Mouse (Mus musculus): ENCODE results near the gene Trim10. TPM values are rescaled to one million over a fixed set of nuclear protein-coding genes. Genes with fewer than 3 reads are reported as not detected.

Trim10 gene
- total RNA-seq (2021), result under 1 TPM; 0.33 to 0.35 TPM
- long read RNA-seq, experiment 1, result 0 reads
- long read RNA-seq, experiment 2, result 0 reads

DNA sequence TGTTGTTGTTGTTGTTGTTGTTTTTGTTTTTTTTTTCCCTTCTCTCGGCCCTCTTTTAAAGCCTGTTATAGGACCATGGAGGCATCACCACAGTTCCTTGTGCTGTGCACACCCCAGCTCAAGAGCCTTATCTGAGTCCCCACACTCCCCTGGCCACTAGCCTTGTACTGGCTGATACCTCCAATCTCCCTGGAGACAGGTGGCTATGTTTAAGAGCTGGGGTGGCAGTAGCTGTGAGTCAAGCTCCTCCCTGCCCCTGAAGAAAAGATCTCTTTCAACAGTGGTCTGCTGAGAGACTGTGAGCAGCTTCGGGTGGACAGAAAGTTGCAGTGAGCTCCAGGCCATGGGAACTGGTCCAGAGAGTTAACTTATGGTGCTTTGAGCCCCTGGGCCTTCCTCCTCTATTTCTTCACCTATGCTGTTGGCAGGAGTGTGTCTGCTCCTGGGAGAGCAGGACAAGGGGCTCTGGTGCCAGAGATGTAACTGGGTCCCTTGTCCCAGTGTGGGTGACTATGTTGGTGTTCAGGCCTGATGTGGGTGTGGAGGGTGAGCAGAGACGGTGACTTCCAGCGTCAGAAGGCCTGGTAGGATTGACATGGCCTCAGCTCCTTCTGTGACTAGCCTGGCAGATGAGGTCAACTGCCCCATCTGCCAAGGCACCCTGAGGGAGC is at the start of gene Trim10:
Trim10 (plus strand) TSS at position 291 of the 671 bp plus-strand sequence.
- no peak for DNase-seq

DNA sequence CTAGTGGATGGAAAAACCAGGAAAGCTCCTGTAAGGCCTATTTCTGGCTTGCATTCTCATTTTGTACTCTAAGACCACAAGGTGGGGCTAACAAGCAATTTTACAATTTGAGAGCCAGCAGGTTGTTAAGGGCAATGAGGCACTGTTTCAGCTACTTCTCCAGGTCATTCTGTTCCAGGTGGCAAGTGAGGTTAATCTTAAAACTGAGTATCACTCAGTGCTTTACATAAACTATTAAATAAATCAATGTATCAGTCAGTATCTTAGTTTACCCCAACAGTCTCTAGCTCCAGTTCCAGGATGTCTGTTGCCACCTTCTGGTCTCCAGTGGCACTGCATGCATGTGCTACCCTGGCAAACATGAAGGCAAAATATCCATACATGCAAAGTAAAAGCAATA is 45.4 kb upstream of the Trim10 start:
- peak; percentile 42 to 79 for DNase-seq

DNA sequence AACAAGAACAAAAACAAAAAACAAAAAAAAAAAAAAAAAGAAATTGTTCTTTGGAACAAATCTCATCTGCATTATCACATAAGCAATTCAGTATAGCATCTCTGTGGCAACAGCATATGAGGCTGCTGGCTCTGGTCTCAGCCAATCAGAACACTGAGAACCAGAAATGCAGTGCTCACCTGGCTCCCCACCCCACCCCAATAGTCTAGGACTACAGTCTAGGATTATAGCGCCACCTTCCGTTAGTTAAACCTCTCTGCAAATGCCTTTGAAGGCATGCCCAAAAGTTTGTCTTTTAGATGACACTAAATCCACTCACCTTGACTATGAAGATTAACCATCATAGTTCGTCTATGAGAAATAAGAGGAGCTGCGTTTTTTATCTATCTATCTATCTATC is 43.8 kb upstream of the Trim10 start:
- DNase-seq, result no peak

DNA sequence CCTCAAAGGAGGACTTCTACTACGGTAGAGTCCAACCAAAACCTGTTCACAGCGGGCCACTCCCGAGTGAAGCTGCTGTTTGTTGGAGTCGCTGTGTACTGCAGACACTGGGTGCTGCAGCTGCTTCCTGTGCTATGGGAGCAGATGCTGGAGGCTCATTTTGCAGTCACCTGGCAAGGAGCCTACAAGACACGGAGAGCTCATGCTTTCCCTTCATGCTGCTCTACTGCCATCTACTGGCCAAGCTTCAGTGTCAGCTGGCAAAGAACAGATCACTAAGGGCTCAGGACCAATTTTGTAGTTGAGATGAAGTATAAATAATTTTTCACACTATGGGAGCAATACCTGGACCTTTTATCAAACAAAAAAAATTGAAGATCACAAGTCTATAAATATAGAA is 43.4 kb upstream of the Trim10 start:
- DNase-seq, result peak; percentile 92 to 93

DNA sequence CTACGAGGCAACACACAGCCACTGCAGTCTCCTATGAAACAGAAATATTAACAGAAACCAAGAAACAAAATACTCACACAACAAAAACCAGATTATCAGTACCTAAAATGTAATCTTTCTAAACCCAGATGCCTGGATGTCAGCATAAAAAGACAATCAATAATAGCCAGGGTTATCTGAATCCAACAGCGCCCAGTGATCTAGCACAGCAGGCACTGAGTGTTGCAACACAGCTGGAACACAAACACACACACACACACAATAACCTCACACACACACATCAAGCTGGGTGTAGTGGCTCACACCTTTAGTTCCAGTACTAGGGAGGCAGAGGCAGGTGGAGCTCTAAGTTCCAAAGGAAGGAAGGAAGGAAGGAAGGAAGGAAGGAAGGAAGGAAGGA is 40.9 kb upstream of the Trim10 start:
- no peak for DNase-seq

DNA sequence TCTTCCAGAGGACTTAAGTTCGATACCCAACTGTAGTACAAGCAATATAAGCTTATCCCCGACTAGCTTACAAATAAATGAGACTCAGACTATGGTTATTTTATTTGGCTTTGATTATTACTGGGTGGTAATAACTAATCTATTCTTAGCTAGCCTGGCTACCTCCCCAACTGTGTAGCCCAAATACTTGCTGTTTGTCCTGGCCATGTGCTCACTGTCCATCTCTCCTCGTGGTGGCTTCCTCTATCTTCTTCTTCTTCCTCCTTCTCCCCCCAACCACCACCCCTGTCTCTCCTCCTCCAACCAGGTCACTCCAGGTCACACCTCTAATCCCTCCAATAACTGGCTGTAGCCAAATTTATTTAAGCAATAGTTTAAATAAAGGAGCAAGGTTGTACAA is 38.9 kb upstream of the Trim10 start:
- DNase-seq, result no peak

DNA sequence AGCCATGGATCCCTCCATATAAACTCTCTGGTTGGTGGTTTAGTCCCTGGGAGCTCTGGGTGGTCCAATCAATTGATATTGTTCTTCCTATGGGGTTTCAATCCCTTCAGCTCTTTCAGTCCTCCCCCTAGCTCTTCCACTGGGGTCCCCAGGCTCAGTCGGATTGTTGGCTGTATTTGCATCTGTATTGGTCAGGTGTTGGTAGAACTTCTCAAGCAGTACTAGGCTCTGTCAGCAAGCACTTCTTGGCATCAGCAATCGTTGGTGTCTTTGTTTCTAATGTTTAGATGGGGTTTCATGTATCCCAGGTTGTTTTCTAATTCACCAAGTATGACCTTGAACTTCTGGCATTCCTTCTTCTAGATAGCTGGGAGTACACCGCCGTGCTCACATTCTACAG is 36.7 kb upstream of the Trim10 start:
- DNase-seq, result no peak

DNA sequence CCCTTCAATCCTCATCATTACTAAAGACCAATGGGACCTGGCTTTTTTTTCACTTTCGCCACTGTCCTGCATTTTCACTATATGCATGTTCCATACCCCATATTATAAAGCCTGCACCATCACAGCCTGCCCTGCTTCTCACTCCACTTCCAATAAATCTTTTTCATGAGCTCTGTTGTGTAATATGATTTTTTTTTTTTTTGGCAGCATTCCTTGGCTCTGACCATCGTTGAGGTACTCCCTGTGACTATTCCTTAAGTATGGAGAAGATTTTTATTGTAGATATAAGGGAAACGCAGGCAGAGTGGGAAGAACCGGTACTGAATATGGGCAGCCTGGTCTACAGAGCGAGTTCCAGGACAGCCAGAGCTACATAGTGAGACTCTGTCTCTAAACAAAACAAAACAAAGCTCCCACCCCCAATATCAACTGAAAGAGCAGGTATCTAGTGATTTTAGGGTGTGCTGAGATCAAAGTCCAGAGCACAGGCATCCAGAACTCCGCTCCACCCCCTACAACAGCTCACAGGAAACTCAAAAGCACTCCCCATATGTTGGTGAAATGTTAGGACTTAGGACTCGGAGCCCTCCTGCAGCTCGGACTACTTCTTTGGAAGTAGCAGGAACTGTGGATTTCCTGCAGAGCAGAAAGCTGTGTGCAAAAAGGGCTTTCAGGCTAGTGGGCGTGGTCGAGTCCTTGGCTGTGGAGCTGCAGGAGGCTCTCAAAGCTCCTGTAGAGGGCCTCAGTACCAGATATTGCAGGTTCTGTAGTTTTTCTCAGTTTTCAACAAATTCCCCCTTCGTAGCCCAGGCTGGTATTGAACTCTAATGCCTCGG is 33.6 kb upstream of the Trim10 start:
- DNase-seq, result peak; percentile 75 to 81

DNA sequence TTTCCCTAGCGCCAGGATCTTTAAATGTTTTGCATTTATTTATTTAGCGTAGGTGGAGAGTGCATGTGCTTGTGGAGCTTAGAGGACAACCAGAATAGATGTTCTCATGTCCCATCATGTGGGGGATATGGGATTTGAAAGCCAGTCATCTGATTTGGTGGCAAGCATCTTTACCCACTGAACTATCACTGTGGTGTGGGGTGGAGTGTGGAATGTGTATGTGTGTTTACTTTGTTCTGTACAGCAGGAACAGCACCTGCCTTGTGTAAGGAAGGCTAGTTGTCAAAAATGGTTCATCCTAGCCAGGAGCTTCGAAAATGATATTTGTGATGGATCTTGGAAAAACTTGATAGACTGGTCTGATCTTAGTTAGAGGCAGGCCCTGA is 33.0 kb upstream of the Trim10 start:
- no peak for DNase-seq

DNA sequence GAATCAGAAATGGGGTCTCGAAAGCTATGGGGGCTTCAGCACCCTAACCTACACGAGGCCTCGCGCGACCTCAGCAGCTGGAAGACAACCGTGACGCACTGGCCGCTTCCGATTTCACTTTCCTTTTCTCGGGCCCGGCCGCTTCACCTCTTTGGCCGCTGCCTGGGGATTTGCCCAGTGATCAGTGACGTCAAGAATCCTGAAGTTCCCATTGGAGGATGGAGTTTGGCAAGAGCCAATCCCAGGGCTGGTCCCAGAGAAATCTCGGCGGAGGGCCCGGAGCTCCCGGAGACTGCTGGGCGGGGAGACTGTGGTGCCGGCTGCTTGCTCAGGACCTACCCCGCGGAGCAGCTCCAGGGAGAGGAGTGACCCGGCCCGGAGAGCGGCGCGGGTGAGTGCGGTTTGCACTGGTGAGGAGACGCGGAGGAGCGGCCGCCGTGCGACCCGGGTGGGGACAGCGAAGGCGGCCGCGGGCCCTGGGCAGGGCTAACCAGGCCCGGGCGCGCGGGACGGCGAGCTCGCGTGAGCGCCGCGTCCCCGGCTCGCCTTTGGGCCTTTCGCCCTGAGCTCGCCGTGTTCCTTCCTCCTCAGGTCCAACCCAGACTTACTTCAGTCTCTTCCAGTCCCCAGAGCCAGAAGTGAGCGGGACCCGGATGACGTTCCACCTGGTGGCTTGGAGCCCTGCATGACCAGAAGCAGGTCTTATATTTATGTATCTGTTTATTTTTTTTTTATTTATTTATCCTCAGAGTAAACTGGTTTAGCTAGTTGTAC is 32.3 kb upstream of the Trim10 start, which contains the start of gene Trim26:
Trim26 (plus strand) TSS at position 261 of the 774 bp plus-strand sequence.
- peak; percentile 99 for DNase-seq

DNA sequence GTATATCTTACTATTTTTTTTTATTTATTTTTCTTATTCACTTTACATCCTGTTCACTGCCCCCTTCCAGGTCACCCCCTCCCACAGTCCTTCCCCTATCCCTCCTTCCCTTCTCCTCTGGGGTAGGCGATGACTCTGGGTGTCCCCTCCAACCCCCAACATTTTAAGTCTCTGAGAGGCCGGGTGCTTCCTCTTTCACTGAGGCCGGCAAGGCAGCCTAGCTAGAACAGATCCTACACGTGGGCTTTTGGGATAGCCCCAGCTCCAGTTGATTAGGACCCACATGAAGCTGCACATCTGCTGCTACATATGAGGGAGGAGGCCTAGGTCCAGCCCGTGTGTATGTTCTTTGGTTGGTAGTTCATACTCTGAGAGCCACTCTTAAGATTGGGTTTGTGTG is 30.4 kb upstream of the Trim10 start:
- no peak for DNase-seq

DNA sequence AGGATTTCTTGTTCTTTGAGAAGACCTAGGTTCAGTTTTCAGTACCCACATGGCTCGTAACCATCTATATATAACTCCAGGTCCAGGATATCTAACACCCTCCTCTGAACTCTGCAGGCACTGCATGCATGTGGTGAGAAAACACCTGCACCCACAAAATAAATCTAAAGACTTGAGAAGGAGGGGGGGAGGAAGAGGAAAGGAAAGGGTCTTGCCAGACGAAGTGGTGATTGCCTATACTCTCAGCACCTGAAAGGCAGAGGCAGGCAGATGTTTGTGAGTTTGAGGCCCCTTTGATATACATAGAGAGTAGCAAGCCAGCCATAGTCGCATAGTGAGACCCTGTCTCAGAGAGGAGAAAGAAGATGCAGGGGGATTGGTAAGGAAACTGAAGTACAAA is 29.4 kb upstream of the Trim10 start:
- no peak for DNase-seq

DNA sequence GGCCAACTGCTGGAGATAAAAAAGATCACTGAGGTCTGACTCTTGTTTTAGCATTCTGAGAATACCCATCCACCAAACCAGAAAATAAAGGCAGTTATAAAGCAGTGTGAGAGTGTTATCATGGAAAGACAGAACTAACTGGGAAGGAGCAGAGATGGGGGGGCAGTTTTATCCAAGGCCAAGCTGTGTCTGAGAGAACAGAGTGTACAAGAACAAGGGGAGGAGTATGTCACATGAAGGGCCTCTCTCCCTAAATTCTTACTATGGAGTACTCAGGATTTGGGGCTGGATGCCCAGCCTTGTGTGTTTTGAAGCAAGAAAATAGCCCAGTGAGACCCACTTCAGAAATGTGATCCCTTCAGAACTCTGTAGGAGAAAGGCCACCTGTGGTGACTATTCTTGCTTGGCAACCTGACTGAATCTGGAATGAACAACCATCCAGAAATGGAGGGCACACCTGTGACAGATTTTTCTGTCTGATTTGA is 28.4 kb upstream of the Trim10 start:
- peak in 1 of 2 experiments; percentile 27 for DNase-seq

DNA sequence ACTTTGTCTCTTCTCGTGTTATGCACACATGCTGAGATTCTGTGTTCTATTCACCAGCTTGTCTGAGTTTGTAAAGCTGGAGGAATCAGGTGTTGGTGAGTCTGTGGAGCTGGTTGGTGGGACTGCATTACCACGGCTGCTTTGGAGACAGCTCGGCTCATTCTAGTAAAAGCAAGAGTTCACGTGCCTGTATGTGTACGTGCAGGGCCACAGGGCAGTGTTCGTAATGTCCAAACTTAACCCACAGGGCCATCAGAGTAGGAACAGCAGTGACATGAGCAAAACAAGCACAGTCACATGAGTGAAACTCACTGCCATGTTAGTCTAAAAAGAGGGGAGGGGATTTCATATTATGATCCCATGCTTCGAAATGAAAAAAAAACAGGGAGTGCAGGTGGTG is 25.7 kb upstream of the Trim10 start:
- no peak for DNase-seq

DNA sequence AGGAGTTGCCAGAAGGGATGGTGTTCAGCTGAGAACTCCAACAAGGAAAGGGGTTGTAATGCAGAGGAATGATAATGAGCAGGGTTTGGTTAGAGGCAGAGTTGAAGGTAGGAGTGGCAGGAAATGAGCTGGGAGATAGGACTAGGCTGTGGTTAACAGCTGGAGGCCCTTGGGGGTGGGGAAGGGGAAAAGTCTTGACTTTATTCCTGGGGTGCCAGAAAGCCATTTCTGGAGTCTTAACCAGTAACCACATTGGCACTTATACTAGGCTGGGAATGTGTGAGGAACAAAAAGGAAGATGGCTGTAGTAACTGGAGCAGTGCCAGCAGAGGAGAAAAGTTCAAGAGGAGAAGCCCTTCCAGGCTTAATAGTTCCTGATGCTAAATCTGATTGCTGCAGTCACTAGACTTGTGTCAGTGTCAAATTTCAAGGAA is 25.1 kb upstream of the Trim10 start:
- DNase-seq, result no peak

DNA sequence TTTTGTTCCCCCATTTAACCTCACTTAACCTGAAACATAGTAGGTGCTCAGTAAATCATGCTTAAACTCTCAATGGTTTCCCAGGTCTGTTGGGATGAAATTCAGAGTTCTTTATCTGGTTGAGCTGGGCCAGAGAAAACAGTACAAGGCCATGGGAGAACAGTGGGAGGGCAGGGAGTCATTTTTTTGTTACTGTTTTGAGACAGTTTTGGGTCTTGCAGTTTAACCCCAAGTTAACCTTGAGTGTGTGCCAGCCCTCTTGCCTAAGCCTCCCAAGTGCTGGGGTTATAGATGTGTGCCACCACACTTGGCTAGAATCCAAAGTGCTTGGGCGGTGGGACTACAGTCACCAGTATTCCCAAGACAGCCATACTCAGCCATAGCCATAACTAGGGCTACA is 24.6 kb upstream of the Trim10 start:
- no peak for DNase-seq

DNA sequence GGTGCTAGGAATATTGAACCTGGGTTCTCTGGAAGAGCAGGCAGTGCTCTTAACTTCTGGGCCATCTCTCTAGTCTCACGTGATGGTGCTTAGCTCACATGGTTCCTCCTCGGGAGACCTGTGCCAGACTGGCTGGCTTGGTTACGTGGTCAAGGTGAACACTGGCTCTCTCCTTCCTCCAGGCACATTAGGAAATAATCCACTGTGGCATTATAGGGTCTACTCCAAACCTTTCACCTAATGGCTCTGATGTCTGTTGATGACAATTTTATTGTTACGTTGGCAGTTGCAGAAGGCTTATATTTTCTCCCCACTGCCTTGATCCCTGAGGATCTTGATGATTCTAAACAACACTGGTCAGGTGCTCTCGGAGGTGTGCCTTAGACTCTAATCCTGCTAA is 20.5 kb upstream of the Trim10 start:
- DNase-seq, result no peak

DNA sequence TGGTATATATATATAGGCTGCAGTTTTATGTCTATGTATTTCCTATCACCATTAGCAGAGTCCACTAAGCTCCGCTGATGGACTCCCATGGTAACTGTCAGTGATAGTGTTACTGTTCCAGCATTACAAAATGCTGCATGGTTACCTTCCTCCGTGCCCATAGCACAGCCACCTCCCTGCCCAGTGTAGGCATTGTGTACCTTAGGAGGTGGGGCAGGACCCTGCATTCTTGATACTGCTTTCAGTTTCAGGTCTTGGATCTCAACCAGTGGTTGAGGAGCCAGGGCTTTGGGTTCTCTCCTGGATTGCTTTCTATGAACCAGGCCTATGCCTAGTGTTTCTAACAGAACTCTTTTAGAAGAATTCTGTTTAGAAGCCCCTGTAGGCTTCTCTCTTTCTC is 19.4 kb upstream of the Trim10 start:
- DNase-seq, result no peak

DNA sequence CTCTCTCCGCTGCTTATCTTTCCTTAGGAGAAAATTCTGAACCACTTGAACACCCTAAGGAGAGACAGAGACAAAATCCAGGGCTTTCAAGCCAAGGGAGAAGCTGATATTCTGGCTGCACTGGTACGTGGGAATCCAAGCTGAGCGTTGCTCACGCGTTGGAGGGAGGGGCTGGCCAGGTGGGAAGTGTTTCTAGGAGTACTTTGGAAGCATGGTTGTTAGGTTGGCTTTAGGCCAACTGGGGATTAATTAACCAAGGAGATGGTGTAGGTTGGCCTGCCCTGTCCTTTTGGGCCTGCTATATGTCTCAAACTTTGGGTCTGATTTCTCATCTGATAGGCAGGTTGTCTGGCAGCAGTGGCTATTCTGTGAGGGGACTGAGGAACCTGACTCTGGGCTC is 18.2 kb upstream of the Trim10 start:
- DNase-seq, result no peak

DNA sequence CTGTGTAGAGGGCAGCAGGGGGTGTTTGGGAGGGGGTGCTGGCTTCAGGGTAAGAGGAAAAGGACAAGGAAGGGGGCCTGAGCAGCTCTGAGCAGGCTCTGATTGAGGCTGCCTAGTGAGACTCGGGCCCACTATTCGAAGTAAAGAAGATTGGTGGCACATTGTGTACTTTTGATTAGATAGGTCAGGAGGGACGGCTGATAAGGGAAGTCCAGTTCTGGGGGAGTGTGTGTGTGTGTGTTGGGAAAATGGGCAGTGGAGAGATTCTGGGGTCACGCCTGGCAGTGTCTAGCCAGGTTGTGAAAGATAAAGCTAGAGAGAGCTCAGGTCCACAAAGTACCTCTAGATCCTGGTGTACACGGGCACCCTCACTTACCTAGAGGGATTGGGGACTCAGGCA is 17.7 kb upstream of the Trim10 start:
- no peak for DNase-seq

DNA sequence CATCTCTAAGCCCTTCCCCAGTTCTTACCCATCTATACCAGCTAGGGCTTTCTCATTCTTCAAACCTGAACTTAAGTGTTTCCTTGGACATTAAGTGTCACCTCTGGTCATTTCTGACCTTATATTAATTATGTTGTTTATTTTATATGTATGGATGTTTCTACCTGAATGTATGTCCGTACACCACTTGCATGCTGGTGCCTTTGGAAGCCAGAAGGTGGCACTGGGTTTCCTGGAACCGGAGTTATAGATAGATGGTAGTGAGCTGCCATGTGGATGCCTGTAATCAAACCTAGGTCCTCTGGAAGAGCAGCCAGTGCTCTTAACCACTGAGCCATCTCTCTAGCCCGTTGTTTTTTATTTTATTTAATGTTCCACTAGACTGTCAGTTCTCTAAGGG is 13.9 kb upstream of the Trim10 start:
- DNase-seq, result no peak

DNA sequence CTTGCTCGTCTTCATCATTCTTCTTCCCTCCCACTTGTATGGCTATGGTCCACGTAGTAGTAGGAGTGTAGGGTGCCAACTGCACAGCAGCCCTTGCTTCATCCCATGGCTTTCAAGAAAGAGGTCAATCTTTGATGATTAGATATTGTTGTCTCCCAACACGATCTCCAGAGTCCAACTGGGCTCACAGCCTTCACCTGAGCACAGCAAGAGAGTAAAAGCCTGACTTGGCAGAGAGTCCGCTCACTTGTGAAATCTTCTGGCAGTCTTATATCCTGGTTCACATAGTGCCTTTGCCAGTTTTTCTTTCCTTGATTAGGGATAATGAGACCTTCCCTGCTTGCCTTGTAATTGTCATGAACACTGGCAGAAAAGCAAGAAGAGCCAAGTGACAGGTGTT is 13.1 kb upstream of the Trim10 start:
- no peak for DNase-seq

DNA sequence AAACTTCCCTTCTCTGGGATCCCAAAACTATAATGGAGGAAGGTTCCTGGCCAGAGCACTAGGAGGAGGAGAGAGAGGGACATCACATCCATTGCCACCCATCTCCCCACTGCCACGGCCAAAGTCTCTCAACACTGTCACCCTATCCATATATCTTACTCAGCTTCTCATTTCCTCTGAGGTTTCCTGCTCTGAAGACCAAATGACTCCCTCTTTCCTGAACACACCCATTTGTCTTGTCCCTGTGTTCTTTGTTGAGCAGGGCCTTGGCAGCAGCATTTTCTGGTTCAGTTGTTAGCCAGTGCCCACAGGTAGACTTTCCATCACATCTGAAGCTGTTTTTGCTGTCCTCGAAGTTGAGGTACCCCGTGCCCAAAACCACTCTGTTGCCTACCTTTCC is 11.2 kb upstream of the Trim10 start:
- no peak for DNase-seq

All from heart, adult 18-20 months (tissue).